Mouse (Mus musculus) MEL (cell line): Measurements from ENCODE around the gene Sema4f. TPM values are rescaled to one million over a fixed set of nuclear protein-coding genes. Genes with fewer than 3 reads are reported as not detected.
A peak's percentile ranks its signal among the peaks of the same experiment; 100 is the strongest.

Experiments
- DNase-seq: peaks from one replicate; pipeline ENCODE4 v3.0.0; 2011; ENCODE audit warnings: low read depth, low spot score
- H3K27ac ChIP-seq: 2 replicates; pipeline ENCODE4 v1.5.1; 2012; ENCODE audit warnings: low read depth, mild to moderate bottlenecking, control low read depth, low read length, moderate library complexity; ENCODE audit not compliant: control insufficient read depth
- H3K27me3 ChIP-seq, 2 experiments: fragments of 150-350 bp in 1 of 2; sonication (generic) in 1 of 2; 2 replicates each; pipeline ENCODE4 v1.6.1; 2012; ENCODE audit warnings: low read length in 2 of 2, mild to moderate bottlenecking in 2 of 2, improper control_type of control experiment in 1 of 2, moderate library complexity in 1 of 2; ENCODE audit not compliant: insufficient read depth in 2 of 2, control insufficient read depth in 1 of 2
- H3K36me3 ChIP-seq, 2 experiments: 2 replicates each; pipeline ENCODE4 v1.6.1; 2012 to 2014; ENCODE audit warnings: low read length in 2 of 2, improper control_type of control experiment in 1 of 2, inconsistent platforms in 1 of 2, mild to moderate bottlenecking in 1 of 2; ENCODE audit not compliant: insufficient read depth in 2 of 2, control insufficient read depth in 1 of 2
- H3K4me1 ChIP-seq, 2 experiments: fragments of 150-350 bp in 1 of 2; sonication (generic) in 1 of 2; 2 replicates each; pipeline ENCODE4 v1.6.1; 2012; ENCODE audit warnings: low read length in 2 of 2, improper control_type of control experiment in 1 of 2, mild to moderate bottlenecking in 1 of 2; ENCODE audit not compliant: insufficient read depth in 2 of 2, control insufficient read depth in 1 of 2
- H3K4me3 ChIP-seq, 2 experiments: fragments of 150-350 bp in 1 of 2; sonication (generic) in 1 of 2; 2 replicates each; pipeline ENCODE4 v1.5.1; 2012; ENCODE audit warnings: low read depth in 2 of 2, low read length in 2 of 2, mild to moderate bottlenecking in 2 of 2, moderate library complexity in 2 of 2, control low read depth in 1 of 2, improper control_type of control experiment in 1 of 2; ENCODE audit not compliant: control insufficient read depth in 1 of 2, insufficient read depth in 1 of 2
- H3K79me2 ChIP-seq: 2 replicates; pipeline ENCODE4 v1.6.1; 2012; ENCODE audit warnings: mild to moderate bottlenecking, low read length, moderate library complexity; ENCODE audit not compliant: control insufficient read depth, poor library complexity, insufficient read depth
- H3K9ac ChIP-seq: 2 replicates; pipeline ENCODE4 v1.6.1; 2012; ENCODE audit warnings: low read depth, mild to moderate bottlenecking, control low read depth, low read length, moderate library complexity; ENCODE audit not compliant: control insufficient read depth, poor library complexity, severe bottlenecking
- H3K9me3 ChIP-seq: fragments of 150-350 bp; sonication (generic); replicated peaks from 2 replicates; pipeline ENCODE4 v1.6.1; 2012; ENCODE audit warnings: mild to moderate bottlenecking, low read length, improper control_type of control experiment, moderate library complexity; ENCODE audit not compliant: insufficient read depth
- BHLHE40 ChIP-seq: IDR thresholded peaks from 2 replicates; pipeline ENCODE4 v1.6.1; 2012; ENCODE audit warnings: low read depth, mild to moderate bottlenecking, inconsistent platforms, low read length, improper control_type of control experiment, borderline replicate concordance
- CHD1 ChIP-seq: IDR thresholded peaks from 2 replicates; pipeline ENCODE4 v1.6.1; 2012; ENCODE audit warnings: low read depth, mild to moderate bottlenecking, inconsistent platforms, low read length, improper control_type of control experiment
- CTCF ChIP-seq, 3 experiments: IDR thresholded peaks in 2 of 3; conservative IDR thresholded peaks in 1 of 3; 2 replicates each; pipeline ENCODE4 v1.5.1; 2011 to 2012; ENCODE audit warnings: low read length in 3 of 3, low read depth in 2 of 3, mild to moderate bottlenecking in 2 of 3, improper control_type of control experiment in 1 of 3, inconsistent platforms in 1 of 3, mixed read lengths in 1 of 3, moderate library complexity in 1 of 3; ENCODE audit not compliant: control insufficient read depth in 1 of 3, insufficient read depth in 1 of 3, poor library complexity in 1 of 3, severe bottlenecking in 1 of 3
- ELF1 ChIP-seq: IDR thresholded peaks from 2 replicates; pipeline ENCODE4 v1.6.1; 2014; ENCODE audit warnings: low read depth, mild to moderate bottlenecking, inconsistent platforms, low read length, improper control_type of control experiment, moderate library complexity
- ETS1 ChIP-seq: IDR thresholded peaks from 2 replicates; pipeline ENCODE4 v1.6.1; 2012; ENCODE audit warnings: low read depth, mild to moderate bottlenecking, inconsistent platforms, low read length, improper control_type of control experiment, moderate library complexity
- GABPA ChIP-seq: IDR thresholded peaks from 2 replicates; pipeline ENCODE4 v1.6.1; 2012; ENCODE audit warnings: low read depth, mild to moderate bottlenecking, inconsistent platforms, low read length, improper control_type of control experiment, moderate library complexity
- JUND ChIP-seq: IDR thresholded peaks from 2 replicates; pipeline ENCODE4 v1.6.1; 2011; ENCODE audit warnings: low read depth, mild to moderate bottlenecking, improper control_type of control experiment, low read length
- MAFK ChIP-seq: IDR thresholded peaks from 2 replicates; pipeline ENCODE4 v1.6.1; 2011; ENCODE audit warnings: low read depth, mild to moderate bottlenecking, low read length, improper control_type of control experiment, borderline replicate concordance
- MAX ChIP-seq: IDR thresholded peaks from 2 replicates; pipeline ENCODE4 v1.6.1; 2011; ENCODE audit warnings: low read length, improper control_type of control experiment
- MAZ ChIP-seq: IDR thresholded peaks from 2 replicates; pipeline ENCODE4 v1.6.1; 2012; ENCODE audit warnings: low read depth, mild to moderate bottlenecking, inconsistent platforms, low read length, improper control_type of control experiment
- MXI1 ChIP-seq: IDR thresholded peaks from 2 replicates; pipeline ENCODE4 v1.6.1; 2011; ENCODE audit warnings: mild to moderate bottlenecking, low read depth, low read length, improper control_type of control experiment
- NELFE ChIP-seq: IDR thresholded peaks from 2 replicates; pipeline ENCODE4 v1.6.1; 2011; ENCODE audit warnings: low read depth, low read length, improper control_type of control experiment
- RAD21 ChIP-seq: IDR thresholded peaks from 2 replicates; pipeline ENCODE4 v1.6.1; 2011; ENCODE audit warnings: mild to moderate bottlenecking, low read depth, low read length, improper control_type of control experiment
- RCOR1 ChIP-seq: IDR thresholded peaks from 2 replicates; pipeline ENCODE4 v1.6.1; 2012; ENCODE audit warnings: low read depth, mild to moderate bottlenecking, inconsistent platforms, low read length, improper control_type of control experiment
- SIN3A ChIP-seq: IDR thresholded peaks from 2 replicates; pipeline ENCODE4 v1.6.1; 2012; ENCODE audit warnings: low read length, improper control_type of control experiment, inconsistent platforms
- SMC3 ChIP-seq: IDR thresholded peaks from 2 replicates; pipeline ENCODE4 v1.6.1; 2011; ENCODE audit warnings: low read depth, low read length, improper control_type of control experiment
- USF1 ChIP-seq: IDR thresholded peaks from 2 replicates; pipeline ENCODE4 v1.6.1; 2014; ENCODE audit warnings: low read depth, mild to moderate bottlenecking, inconsistent platforms, low read length, improper control_type of control experiment, moderate library complexity
- ZC3H11A ChIP-seq: IDR thresholded peaks from 2 replicates; pipeline ENCODE4 v1.6.1; 2012; ENCODE audit warnings: low read depth, mild to moderate bottlenecking, inconsistent platforms, low read length, improper control_type of control experiment
- ZKSCAN1 ChIP-seq: IDR thresholded peaks from 2 replicates; pipeline ENCODE4 v1.6.1; 2012; ENCODE audit warnings: low read depth, mild to moderate bottlenecking, inconsistent platforms, low read length, improper control_type of control experiment, moderate library complexity
- ZMIZ1 ChIP-seq: IDR thresholded peaks from 2 replicates; pipeline ENCODE4 v1.6.1; 2012; ENCODE audit warnings: low read depth, mild to moderate bottlenecking, inconsistent platforms, low read length, improper control_type of control experiment, moderate library complexity
- ZNF384 ChIP-seq: IDR thresholded peaks from 2 replicates; pipeline ENCODE4 v1.6.1; 2012; ENCODE audit warnings: low read depth, mild to moderate bottlenecking, inconsistent platforms, low read length, improper control_type of control experiment
- polyA plus RNA-seq, 2 experiments: library from polyadenylated mRNA; stranded (reverse) in 1 of 2; unstranded in 1 of 2; fragments of >175 nt in 1 of 2; fragments of >200 nt in 1 of 2; gene quantifications; 2 replicates each; pipeline versions ENCODE4 v1.2.1 to v1.2.4; 2012; ENCODE audit warnings: low replicate concordance in 2 of 2, low read depth in 1 of 2; ENCODE audit not compliant: insufficient read length in 2 of 2, insufficient read depth in 1 of 2, missing spikeins in 1 of 2
- total RNA-seq: library from RNA; depleted of rRNA; stranded (reverse); fragments of 300-350 nt; gene quantifications from 2 replicates; pipeline ENCODE4 v1.2.3, GENCODE M21; 2012

The Sema4f gene
- total and polyA plus RNA-seq, 3 experiments, result 0.01 to 0.04 TPM; not detected in 1

DNA sequence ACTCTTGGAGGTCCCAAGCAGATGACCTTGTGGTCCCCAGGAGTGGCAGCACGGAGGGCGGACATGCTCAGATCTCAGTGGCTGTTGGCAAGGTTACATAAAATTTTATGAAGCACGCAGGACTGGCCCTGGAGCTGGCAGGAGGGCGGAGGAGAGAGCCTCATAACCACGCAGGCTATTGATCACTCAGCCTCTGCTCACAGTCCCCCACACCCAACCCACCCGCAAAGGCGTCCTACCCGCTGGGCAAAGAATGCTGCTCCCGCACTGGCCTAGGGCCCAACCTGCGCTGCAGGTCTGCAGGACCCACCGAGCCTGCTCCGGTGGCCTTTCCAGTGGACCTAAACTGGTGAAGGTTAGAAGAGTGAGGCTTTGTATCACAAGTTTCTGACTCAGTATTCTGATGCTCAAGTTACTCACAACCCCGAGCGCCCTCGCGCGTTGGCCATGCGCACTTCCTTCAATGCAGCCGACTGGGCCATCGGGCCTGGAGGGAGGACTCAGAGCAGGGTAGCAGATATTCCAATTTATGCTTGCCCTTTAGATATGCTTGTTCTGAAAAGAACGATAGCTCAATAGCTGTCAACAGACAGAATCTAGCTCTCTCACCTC is 58.0 kb downstream of the Sema4f start:
- H3K27ac ChIP-seq, result no peak overlapping the region
- H3K9ac ChIP-seq, result no peak overlapping the region
- DNase-seq, result peak; percentile 75

DNA sequence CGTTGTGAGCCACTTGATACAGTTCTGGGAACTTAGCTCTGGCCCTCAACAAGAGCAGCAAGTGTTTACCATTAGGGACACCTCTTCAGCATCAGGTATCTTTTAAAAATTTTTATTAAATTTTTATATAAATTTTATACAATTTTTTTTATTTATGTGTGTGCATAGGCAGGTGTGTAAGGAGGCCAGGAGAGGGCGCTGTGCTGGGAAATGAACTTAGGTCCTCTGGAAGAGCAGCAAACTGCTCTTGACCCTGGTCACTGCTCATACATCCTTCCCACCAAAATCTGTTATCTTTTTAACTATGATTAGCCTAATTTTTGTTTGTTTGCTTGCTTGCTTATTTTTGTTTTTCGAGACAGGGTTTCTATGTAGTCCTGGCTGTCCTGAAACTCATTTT is 58.8 kb downstream of the Sema4f start:
- Histone ChIP-seq H3K27me3 (no peaks in the 10 kb centered on the region), H3K27ac (no peak overlapping the region), H3K4me1 (0 out of 4 replicates have a peak, but pooled peaks cover 0 to 5% of the 10 kb centered on the region in 2 experiments), H3K79me2 (no peaks in the 10 kb centered on the region), H3K4me3 (no peak overlapping the region), H3K9ac (no peak overlapping the region), H3K36me3 (no peaks in the 10 kb centered on the region), H3K9me3 (no peaks in the 10 kb centered on the region)
- peak; percentile 43; the same call in 1 of the 2 replicates for TF ChIP-seq ZNF384
- no peak for TF ChIP-seq RCOR1
- TF ChIP-seq CTCF (IDR thresholded peaks at IDR 0.05 in 2 of 3, conservative IDR thresholded peaks at IDR 0.05 in 1 of 3; ENCODE audit: control insufficient read depth in 1 of 3, insufficient read depth in 1 of 3, low read depth in 2 of 3, low read length in 3 of 3, poor library complexity in 1 of 3, severe bottlenecking in 1 of 3), result peak; percentile 43 to 78 (median 55)
- no peak for TF ChIP-seq ZKSCAN1
- TF ChIP-seq CHD1, result no peak
- peak; percentile 45 for TF ChIP-seq SMC3
- peak; percentile 61 for DNase-seq

More for the DNA sequence above, 58.0 kb downstream of the Sema4f start:
- no peaks in the 10 kb centered on the region for H3K9me3 ChIP-seq
- no peaks in the 10 kb centered on the region for H3K79me2 ChIP-seq
- H3K4me1 ChIP-seq, result 0 out of 4 replicates have a peak, but pooled peaks cover 0 to 5% of the 10 kb centered on the region in 2 experiments
- H3K4me3 ChIP-seq, result no peak overlapping the region
- TF ChIP-seq SMC3 (peak; percentile 82), CTCF (IDR thresholded peaks at IDR 0.05 in 2 of 3, conservative IDR thresholded peaks at IDR 0.05 in 1 of 3; ENCODE audit: control insufficient read depth in 1 of 3, insufficient read depth in 1 of 3, low read depth in 2 of 3, low read length in 3 of 3, poor library complexity in 1 of 3, severe bottlenecking in 1 of 3) (peak; percentile 26 to 82 (median 77); a peak in 4 of 6 replicates), ZC3H11A (peak; percentile 73), RAD21 (peak; percentile 76), MAFK (no peak), NELFE (no peak), MAX (no peak), ZMIZ1 (no peak)
- no peaks in the 10 kb centered on the region for H3K27me3 ChIP-seq
- no peaks in the 10 kb centered on the region for H3K36me3 ChIP-seq

DNA sequence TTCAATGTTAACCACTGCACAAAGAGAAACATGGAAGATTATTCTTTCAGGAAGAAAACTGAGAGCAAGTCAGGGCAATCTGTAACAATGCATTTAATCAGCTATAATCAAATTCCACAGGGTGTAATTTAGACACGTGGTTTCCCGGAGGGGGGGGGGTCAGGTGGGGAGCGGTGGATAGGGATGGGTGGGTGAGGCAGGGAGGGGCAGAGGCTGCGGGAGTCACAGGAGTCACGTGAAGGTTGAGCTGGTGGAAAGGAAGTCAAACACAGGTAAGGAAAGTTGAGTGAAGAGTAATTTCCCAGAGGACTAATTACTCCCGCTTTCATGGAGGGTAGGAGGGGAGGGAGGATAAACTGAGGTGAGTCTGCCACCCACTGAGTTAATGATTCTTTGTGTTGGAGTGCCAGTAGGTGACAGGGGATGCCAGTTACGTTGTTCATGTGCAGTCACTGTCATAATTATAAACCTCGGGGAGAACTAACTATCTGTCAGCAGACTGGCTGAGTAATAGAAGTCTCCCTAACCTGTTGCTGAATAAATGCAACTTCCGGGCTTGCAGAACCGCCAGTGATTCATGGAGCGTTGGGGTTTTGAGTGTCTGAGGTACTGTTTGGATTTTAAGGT is 60.0 kb downstream of the Sema4f start:
- Histone ChIP-seq H3K79me2 (no peaks in the 10 kb centered on the region), H3K4me3 (no peak overlapping the region), H3K27ac (no peak overlapping the region), H3K9me3 (no peaks in the 10 kb centered on the region), H3K36me3 (no peaks in the 10 kb centered on the region), H3K9ac (no peak overlapping the region), H3K4me1 (0 out of 4 replicates have a peak, but pooled peaks cover 0 to 5% of the 10 kb centered on the region in 2 experiments), H3K27me3 (no peaks in the 10 kb centered on the region)
- DNase-seq, result no peak
- TF ChIP-seq SMC3 (no peak), MAZ (no peak), BHLHE40 (no peak), MXI1 (no peak), MAFK (no peak), ELF1 (no peak), USF1 (no peak), ETS1 (no peak), GABPA (no peak), ZNF384 (no peak), JUND (no peak), ZC3H11A (no peak), SIN3A (no peak)
